Mouse (Mus musculus) spleen, adult 2 months (tissue): ENCODE measurements around the gene Trim58.

Experiments used
- CTCF ChIP-seq: fragments of 200-500 bp; IDR thresholded peaks from 2 replicates; pipeline ENCODE4 v1.5.1; 2011; ENCODE audit warnings: mild to moderate bottlenecking, inconsistent platforms; ENCODE audit not compliant: insufficient read depth, insufficient read length, insufficient replicate concordance; ENCODE audit errors: extremely low read depth
- POLR2A ChIP-seq: fragments of 200-500 bp; IDR thresholded peaks from 2 replicates; pipeline ENCODE4 v1.6.1; 2011; ENCODE audit warnings: low read depth, low read length, inconsistent platforms

- TF ChIP-seq CTCF (no peak), POLR2A (no peak)
Measured at GRCm38 (mm10) chr11:58640272-58640867, at the start of gene Trim58.
